Mouse (Mus musculus) lung, adult 2 months (tissue): ENCODE measurements around the gene Shbg. TPM values are rescaled to one million over a fixed set of nuclear protein-coding genes. Genes with fewer than 3 reads are reported as not detected.

Source experiments
- DNase-seq: peaks from one replicate; pipeline ENCODE4 v3.0.0; 2022
- H3K4me1 ChIP-seq: fragments of 200-500 bp; 2 replicates; pipeline ENCODE4 v1.6.1; 2011; ENCODE audit warnings: low read length; ENCODE audit not compliant: control insufficient read depth, insufficient read depth
- H3K4me3 ChIP-seq: fragments of 200-500 bp; replicated peaks from 2 replicates; pipeline ENCODE3; 2011; ENCODE audit warnings: low read depth, mild to moderate bottlenecking, control low read depth, low read length; ENCODE audit errors: extremely low read depth
- CTCF ChIP-seq: fragments of 200-500 bp; IDR thresholded peaks from 2 replicates; pipeline ENCODE4 v1.5.1; 2011; ENCODE audit warnings: mild to moderate bottlenecking, low read length, control low read depth; ENCODE audit not compliant: insufficient read depth
- POLR2A ChIP-seq: fragments of 200-500 bp; IDR thresholded peaks from 2 replicates; pipeline ENCODE4 v1.6.1; 2011; ENCODE audit warnings: low read depth, mild to moderate bottlenecking, control low read depth, low read length, borderline replicate concordance; ENCODE audit errors: extremely low read depth
- WGBS: fragments of 180-500 bp; shearing (Covaris S2); methylation state at CpG from one replicate; pipeline ENCODE4 v1.1.7; 2018; 5-methylcytosine and 5-hydroxymethylcytosine counted together
- polyA plus RNA-seq: library from polyadenylated mRNA; depleted of rRNA; stranded (reverse); fragments of >200 nt; gene quantifications from 2 replicates; pipeline ENCODE4 v1.2.3, GENCODE M21; 2012

Gene Shbg
- polyA plus RNA-seq, 1 experiment, result not detected

GRCm38 (mm10) chr11:69657462-69657881 lies 39.8 kb upstream of the Shbg start:
- WGBS, result 81% methylated on average over 15 of the region's 15 CpGs
- DNase-seq, result no peak
- no peak for TF ChIP-seq CTCF
- TF ChIP-seq POLR2A, result no peak

GRCm38 (mm10) chr11:69656617-69657461 lies 39.1 kb upstream of the Shbg start:
- 73% methylated on average over 10 of the region's 10 CpGs for WGBS
- DNase-seq, result peak; percentile 38
- Histone ChIP-seq H3K4me3 (no peak overlapping the region), H3K4me1 (no peaks in the 10 kb centered on the region)
- peak; percentile 68 for TF ChIP-seq CTCF
- TF ChIP-seq POLR2A, result no peak

More at GRCm38 (mm10) chr11:69657462-69657881, 39.8 kb upstream of the Shbg start:
- H3K4me3 ChIP-seq, result no peak overlapping the region
- no peaks in the 10 kb centered on the region for H3K4me1 ChIP-seq

- Histone ChIP-seq H3K4me1 (no peaks in the 10 kb centered on the region), H3K4me3 (no peak overlapping the region)
- no peak for DNase-seq
- WGBS, result 51% methylated on average over 5 of the region's 5 CpGs
- TF ChIP-seq POLR2A (no peak), CTCF (no peak)
Measured at GRCm38 (mm10) chr11:69656065-69656455, 38.4 kb upstream of the Shbg start.

- TF ChIP-seq CTCF, result peak; percentile 76
- no peak for TF ChIP-seq POLR2A
- WGBS, result 24% methylated on average over 34 of the region's 34 CpGs
Measured at GRCm38 (mm10) chr11:69655264-69656064, 37.8 kb upstream of the Shbg start, which contains the start of gene Sox15. Gene Sox15 (plus strand): TSS chr11:69655314.

GRCm38 (mm10) chr11:69654760-69655159 lies 37.1 kb upstream of the Shbg start:
- Histone ChIP-seq H3K4me3 (no peak overlapping the region), H3K4me1 (no peaks in the 10 kb centered on the region)
- no peak for DNase-seq
- TF ChIP-seq CTCF (no peak), POLR2A (no peak)
- 41% methylated on average over 9 of the region's 9 CpGs for WGBS

More at GRCm38 (mm10) chr11:69655264-69656064, 37.8 kb upstream of the Shbg start, which contains the start of gene Sox15:
- Histone ChIP-seq H3K4me1 (no peaks in the 10 kb centered on the region), H3K4me3 (no peak within 1 kb of the TSS)
- peak; percentile 58 for DNase-seq

GRCm38 (mm10) chr11:69653399-69653798 lies 35.7 kb upstream of the Shbg start:
- DNase-seq, result no peak
- no peak for TF ChIP-seq POLR2A
- TF ChIP-seq CTCF, result no peak
- H3K4me3 ChIP-seq, result no peak overlapping the region
- no peaks in the 10 kb centered on the region for H3K4me1 ChIP-seq
- 66% methylated on average over 5 of the region's 5 CpGs for WGBS

- Histone ChIP-seq H3K4me3 (no peak overlapping the region), H3K4me1 (no peaks in the 10 kb centered on the region)
- DNase-seq, result no peak
- TF ChIP-seq POLR2A (no peak), CTCF (no peak)
- WGBS, result 80% methylated on average over 5 of the region's 5 CpGs
Measured at GRCm38 (mm10) chr11:69645860-69646259, 28.2 kb upstream of the Shbg start.

- peaks cover 5% of the 10 kb centered on the region for H3K4me1 ChIP-seq
- WGBS, result 68% methylated on average over 3 of the region's 3 CpGs
- DNase-seq, result no peak
- TF ChIP-seq POLR2A, result no peak
- no peak for TF ChIP-seq CTCF
- H3K4me3 ChIP-seq, result no peak overlapping the region
Measured at GRCm38 (mm10) chr11:69635471-69635870, 17.8 kb upstream of the Shbg start.

- under 1% methylated on average over 39 of the region's 50 CpGs for WGBS
- Histone ChIP-seq H3K4me1 (peaks cover 5% of the 10 kb centered on the region), H3K4me3 (peak overlapping the region; percentile 76)
- DNase-seq, result no peak
- no peak for TF ChIP-seq POLR2A
- TF ChIP-seq CTCF, result no peak
Measured at GRCm38 (mm10) chr11:69633128-69633866, 15.6 kb upstream of the Shbg start.
